Mouse (Mus musculus) liver, postnatal 0 days (tissue): ENCODE results near the gene Neurl1b.

Experiments used
- CTCF ChIP-seq: sonication (generic); IDR thresholded peaks from 2 replicates; pipeline ENCODE4 v1.5.1; 2016; ENCODE audit warnings: antibody characterized with exemption, low read depth
- EP300 ChIP-seq: IDR thresholded peaks from 2 replicates; pipeline ENCODE4 v1.6.1; 2016; ENCODE audit warnings: antibody characterized with exemption, low read depth, mild to moderate bottlenecking

- TF ChIP-seq CTCF (peak; percentile 73), EP300 (no peak)
Measured at GRCm38 (mm10) chr17:26452371-26452972, 37.8 kb downstream of the Neurl1b start.
